Mouse (Mus musculus): ENCODE measurements around the gene Ifitm6.

GRCm38 (mm10) chr7:140966921-140967320 is 50.8 kb downstream of the Ifitm6 start, which contains the start of gene Ifitm1:
- TF ChIP-seq POLR2A (IDR thresholded peaks at IDR 0.05; ENCODE audit: insufficient read depth, low read depth, low read length), result no peak
- no peak for TF ChIP-seq CTCF (IDR thresholded peaks at IDR 0.05)

All from heart, adult 2 months (tissue).